Mouse (Mus musculus) spleen, adult 2 months (tissue): ENCODE data around the gene Fen1.

Source experiments
- CTCF ChIP-seq: fragments of 200-500 bp; IDR thresholded peaks from 2 replicates; pipeline ENCODE4 v1.5.1; 2011; ENCODE audit warnings: mild to moderate bottlenecking, inconsistent platforms; ENCODE audit not compliant: insufficient read depth, insufficient read length, insufficient replicate concordance; ENCODE audit errors: extremely low read depth
- POLR2A ChIP-seq: fragments of 200-500 bp; IDR thresholded peaks from 2 replicates; pipeline ENCODE4 v1.6.1; 2011; ENCODE audit warnings: low read depth, low read length, inconsistent platforms

DNA sequence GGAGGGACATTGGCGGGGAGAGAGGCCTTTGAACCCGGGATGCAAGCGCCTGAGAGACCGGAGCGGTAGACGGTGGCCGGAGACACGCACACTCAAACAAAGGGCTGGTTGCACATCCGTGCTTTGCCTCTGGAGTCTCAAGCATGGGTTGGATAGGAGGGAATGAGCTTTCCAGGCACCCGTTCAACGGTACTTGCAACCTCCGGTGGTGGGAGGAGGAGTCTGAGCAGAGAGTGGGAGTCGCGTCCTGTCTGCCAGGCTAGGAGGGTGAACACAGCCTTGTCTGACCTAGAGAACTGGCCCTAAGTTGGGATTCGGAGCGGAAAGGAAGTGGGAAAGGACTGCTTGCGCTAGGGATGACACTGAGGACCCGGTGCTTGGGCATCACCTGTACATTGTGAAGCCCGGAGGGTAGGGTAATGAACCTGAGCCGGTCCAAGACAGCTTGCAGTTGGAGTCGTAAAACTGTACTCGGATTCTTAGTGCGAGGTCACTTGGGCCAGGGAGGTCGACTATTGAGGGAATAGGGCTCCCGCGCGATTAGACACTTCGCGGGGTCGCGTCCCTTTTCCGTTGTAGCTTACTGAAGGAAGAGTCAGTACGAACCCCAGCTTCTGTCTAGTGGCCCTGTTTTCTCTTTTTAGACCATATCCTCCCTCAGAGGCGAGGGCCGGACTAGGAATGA, 20.5 kb downstream of the Fen1 start:
- TF ChIP-seq POLR2A (no peak), CTCF (no peak)
